Mouse (Mus musculus): Measurements from ENCODE around the gene Spp2.
A peak's percentile ranks its signal among the peaks of the same experiment; 100 is the strongest.

Spp2 gene

GRCm38 (mm10) chr1:88466325-88467064, 59.7 kb downstream of the Spp2 start:
- no peak for DNase-seq (ENCODE audit: low spot score in 2 of 2)

- DNase-seq (ENCODE audit: low spot score in 2 of 2) = no peak
Observed at GRCm38 (mm10) chr1:88467866-88468265, 61.1 kb downstream of the Spp2 start.

DNA sequence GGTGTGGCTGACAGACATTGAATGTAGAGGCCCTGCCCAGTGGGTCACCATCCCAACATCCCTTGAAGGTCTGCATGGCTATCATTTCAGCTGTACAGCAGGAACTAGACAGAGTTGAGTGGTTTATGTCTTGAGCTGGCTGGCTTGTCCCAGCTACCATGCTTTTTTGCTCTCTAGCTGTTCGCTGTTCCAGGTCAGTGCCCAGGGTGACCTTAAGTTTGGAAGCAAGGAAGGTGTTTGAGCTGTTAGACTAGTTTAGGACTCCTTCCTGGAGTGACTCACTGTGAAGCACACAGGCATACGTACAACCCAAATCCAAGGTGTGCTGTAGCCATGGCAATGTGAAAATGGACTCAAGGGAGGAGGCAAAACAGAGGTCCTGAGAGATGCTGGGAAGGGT, 61.6 kb downstream of the Spp2 start:
- no peak for DNase-seq (ENCODE audit: low spot score in 2 of 2)

GRCm38 (mm10) chr1:88469746-88470145, 63.0 kb downstream of the Spp2 start:
- DNase-seq (ENCODE audit: low spot score in 2 of 2) = no peak

DNA sequence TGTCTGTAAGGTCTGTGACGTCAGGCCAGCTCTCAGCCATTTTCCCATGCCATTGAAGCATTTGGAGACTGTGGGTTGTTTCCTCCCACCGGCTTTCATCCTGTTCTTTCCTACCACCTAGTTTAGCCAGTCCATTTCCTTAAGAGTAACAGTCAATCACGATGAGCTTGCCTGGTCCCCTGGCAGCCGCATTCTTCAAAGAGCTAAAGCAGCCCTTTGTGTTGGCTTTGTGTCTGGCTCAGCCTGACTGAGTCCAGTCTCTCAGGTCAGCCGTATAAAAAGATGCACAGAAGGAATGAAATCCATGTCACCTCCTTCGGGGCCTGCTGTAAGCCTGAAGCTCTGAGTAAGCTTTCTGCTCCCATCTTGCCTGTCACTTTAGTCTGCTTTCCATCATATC, 65.5 kb downstream of the Spp2 start:
- no peak for DNase-seq (ENCODE audit: low spot score in 2 of 2)

- no peak for DNase-seq (ENCODE audit: low spot score in 2 of 2)
Observed at GRCm38 (mm10) chr1:88473899-88474298, 67.1 kb downstream of the Spp2 start.

- peak; percentile 53 to 54 for DNase-seq (ENCODE audit: low spot score in 2 of 2)
Observed at GRCm38 (mm10) chr1:88474598-88474997, 67.8 kb downstream of the Spp2 start.

- DNase-seq (ENCODE audit: low spot score in 2 of 2) = peak; percentile 24 to 42
Observed at GRCm38 (mm10) chr1:88475502-88475953, 68.8 kb downstream of the Spp2 start.

All from natural killer cell, adult 2 months (primary cell).